Mouse (Mus musculus): Measurements from ENCODE around the gene Dnmt3a. TPM values are rescaled to one million over a fixed set of nuclear protein-coding genes. Genes with fewer than 3 reads are reported as not detected.

The Dnmt3a gene
- polyA plus RNA-seq, 1 experiment from 2014 or later, result 65.3 TPM

DNA sequence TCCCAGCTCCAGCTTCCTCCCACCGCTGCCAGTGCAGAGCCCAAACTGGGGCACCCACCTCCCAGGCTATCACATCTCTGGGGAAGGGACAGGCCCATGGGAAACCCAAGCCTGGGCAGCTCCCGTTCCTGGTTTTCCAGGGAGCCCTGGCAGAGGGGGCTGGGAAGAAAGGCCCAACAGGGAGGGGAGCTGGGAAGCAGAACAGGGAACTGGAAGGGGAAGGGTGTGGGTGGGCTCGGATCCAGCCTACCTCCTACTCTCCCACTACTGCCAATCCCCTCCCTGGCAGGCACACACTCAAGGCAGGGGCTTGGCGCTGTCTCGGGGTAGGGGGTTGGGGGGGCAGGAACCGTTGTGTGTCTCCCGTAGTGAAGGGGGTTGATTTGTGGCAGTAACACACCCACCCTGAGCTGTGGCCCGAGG lies 28.1 kb downstream of the Dnmt3a start:
- 2% methylated on average over 8 of the region's 8 CpGs for WGBS

GRCm38 (mm10) chr12:3834373-3835314 lies 28.8 kb downstream of the Dnmt3a start:
- H3K27ac ChIP-seq (replicated peaks; ENCODE audit: low read depth, low read length), result peak overlapping the region; percentile 60
- no peaks in the 10 kb centered on the region for H3K9me3 ChIP-seq (ENCODE audit: control insufficient read depth, low read length)
- ATAC-seq (ENCODE audit: low FRiP score, low TSS enrichment) (peak; percentile 38), DNase-seq (peak; percentile 54)
- peaks cover 30% of the 10 kb centered on the region for H3K36me3 ChIP-seq (ENCODE audit: control insufficient read depth, insufficient read depth, low read length)
- 10% methylated on average over 21 of the region's 21 CpGs for WGBS
- peaks cover 15% of the 10 kb centered on the region for H3K4me1 ChIP-seq (ENCODE audit: control insufficient read depth, insufficient read depth, low read length)
- H3K4me3 ChIP-seq (replicated peaks; ENCODE audit: low read depth, low read length), result no peak overlapping the region
- no peaks in the 10 kb centered on the region for H3K27me3 ChIP-seq (ENCODE audit: control insufficient read depth, insufficient read depth, low read length)
- peak overlapping the region; percentile 38 for H3K4me2 ChIP-seq (ENCODE audit: low read length)
- peak overlapping the region; percentile 29 for H3K9ac ChIP-seq (replicated peaks; ENCODE audit: low read length)

More for the DNA sequence above, 28.1 kb downstream of the Dnmt3a start:
- Histone ChIP-seq H3K9me3 (ENCODE audit: control insufficient read depth, low read length) (no peaks in the 10 kb centered on the region), H3K36me3 (ENCODE audit: control insufficient read depth, insufficient read depth, low read length) (peaks cover 23% of the 10 kb centered on the region), H3K4me3 (replicated peaks; ENCODE audit: low read depth, low read length) (no peak overlapping the region), H3K4me1 (ENCODE audit: control insufficient read depth, insufficient read depth, low read length) (peaks cover 15% of the 10 kb centered on the region), H3K27me3 (ENCODE audit: control insufficient read depth, insufficient read depth, low read length) (no peaks in the 10 kb centered on the region), H3K4me2 (ENCODE audit: low read length) (peak overlapping the region; percentile 38), H3K27ac (replicated peaks; ENCODE audit: low read depth, low read length) (peak overlapping the region; percentile 60), H3K9ac (replicated peaks; ENCODE audit: low read length) (peak overlapping the region; percentile 29)
- DNase-seq, result peak; percentile 67
- peak; percentile 76 for ATAC-seq (ENCODE audit: low FRiP score, low TSS enrichment)

- WGBS, result 73% methylated on average over 2 of the region's 2 CpGs
- Histone ChIP-seq H3K36me3 (ENCODE audit: control insufficient read depth, insufficient read depth, low read length) (peaks cover 33% of the 10 kb centered on the region), H3K9ac (replicated peaks; ENCODE audit: low read length) (no peak overlapping the region)
These were observed 29.8 kb downstream of the Dnmt3a start for GRCm38 (mm10) chr12:3835576-3835975.

DNA sequence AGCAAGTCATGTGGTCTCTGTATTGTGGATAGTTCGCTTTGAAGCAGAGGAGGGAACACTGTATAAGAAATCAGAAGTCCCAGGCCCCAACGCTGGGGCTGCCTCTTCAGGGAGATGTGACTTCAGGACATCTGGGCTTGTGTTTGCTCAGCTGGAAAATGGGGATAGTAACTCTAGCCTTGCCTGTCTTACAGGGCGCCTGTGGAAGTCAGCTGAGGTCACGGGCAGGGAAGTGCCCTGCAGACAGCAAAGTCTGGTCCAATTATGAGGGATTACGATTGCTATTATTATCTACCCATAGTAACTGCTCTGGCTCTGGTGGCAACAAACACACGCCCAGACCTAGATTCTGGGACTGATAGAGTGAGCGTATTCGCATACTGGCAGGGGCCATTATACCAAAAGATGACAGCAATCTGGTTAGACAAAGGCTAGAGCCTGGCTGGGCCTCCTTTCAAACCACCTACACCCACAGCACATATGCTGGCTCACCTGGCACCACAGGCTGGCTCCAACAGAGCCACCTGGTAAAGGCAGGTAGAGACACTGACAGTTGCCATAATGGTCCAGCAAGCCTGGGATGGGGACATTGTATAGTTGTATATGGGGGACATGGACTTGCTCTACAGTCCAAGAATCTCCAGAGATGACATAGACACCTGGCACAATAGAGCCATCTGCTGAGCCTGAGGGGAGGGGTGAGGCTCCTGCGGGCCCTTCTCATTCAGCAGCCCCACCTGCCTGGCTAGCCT lies 31.4 kb downstream of the Dnmt3a start:
- H3K4me1 ChIP-seq (ENCODE audit: control insufficient read depth, insufficient read depth, low read length), result peaks cover 15% of the 10 kb centered on the region
- peaks cover 33% of the 10 kb centered on the region for H3K36me3 ChIP-seq (ENCODE audit: control insufficient read depth, insufficient read depth, low read length)
- WGBS, result 75% methylated on average over 9 of the region's 9 CpGs

More at GRCm38 (mm10) chr12:3835576-3835975, 29.8 kb downstream of the Dnmt3a start:
- Histone ChIP-seq H3K4me1 (ENCODE audit: control insufficient read depth, insufficient read depth, low read length) (peaks cover 15% of the 10 kb centered on the region), H3K4me3 (replicated peaks; ENCODE audit: low read depth, low read length) (no peak overlapping the region), H3K27me3 (ENCODE audit: control insufficient read depth, insufficient read depth, low read length) (no peaks in the 10 kb centered on the region), H3K4me2 (ENCODE audit: low read length) (no peak overlapping the region), H3K9me3 (ENCODE audit: control insufficient read depth, low read length) (no peaks in the 10 kb centered on the region), H3K27ac (replicated peaks; ENCODE audit: low read depth, low read length) (no peak overlapping the region)
- ATAC-seq (ENCODE audit: low FRiP score, low TSS enrichment) (no peak), DNase-seq (no peak)

DNA sequence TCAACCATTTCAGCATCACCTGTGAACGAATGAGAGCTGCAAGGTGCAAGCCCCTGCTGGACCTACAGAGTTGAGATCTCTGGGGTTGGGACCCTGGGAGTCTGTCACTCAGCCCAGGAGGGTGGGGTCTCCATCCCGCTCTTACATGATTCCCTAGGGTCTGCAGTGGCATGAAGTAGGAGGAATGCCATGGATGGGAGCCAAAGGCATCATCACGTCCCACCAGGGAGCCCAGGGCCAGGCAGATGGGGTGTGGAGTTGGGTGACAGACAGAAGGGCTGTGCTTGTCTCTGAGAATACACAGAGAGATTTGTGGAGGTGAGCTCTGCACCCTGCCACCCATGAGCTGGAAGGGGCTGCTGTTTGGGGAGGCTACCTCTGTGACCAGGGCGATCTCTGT lies 32.2 kb downstream of the Dnmt3a start:
- Histone ChIP-seq H3K4me3 (replicated peaks; ENCODE audit: low read depth, low read length) (no peak overlapping the region), H3K9me3 (ENCODE audit: control insufficient read depth, low read length) (no peaks in the 10 kb centered on the region), H3K27me3 (ENCODE audit: control insufficient read depth, insufficient read depth, low read length) (no peaks in the 10 kb centered on the region), H3K4me1 (ENCODE audit: control insufficient read depth, insufficient read depth, low read length) (peaks cover 17% of the 10 kb centered on the region), H3K36me3 (ENCODE audit: control insufficient read depth, insufficient read depth, low read length) (peaks cover 33% of the 10 kb centered on the region), H3K27ac (replicated peaks; ENCODE audit: low read depth, low read length) (no peak overlapping the region), H3K9ac (replicated peaks; ENCODE audit: low read length) (no peak overlapping the region), H3K4me2 (ENCODE audit: low read length) (no peak overlapping the region)
- ATAC-seq (ENCODE audit: low FRiP score, low TSS enrichment) (no peak), DNase-seq (no peak)
- WGBS, result 89% methylated on average over 4 of the region's 4 CpGs

More for the DNA sequence above, 31.4 kb downstream of the Dnmt3a start:
- Histone ChIP-seq H3K9ac (replicated peaks; ENCODE audit: low read length) (no peak overlapping the region), H3K27ac (replicated peaks; ENCODE audit: low read depth, low read length) (no peak overlapping the region), H3K9me3 (ENCODE audit: control insufficient read depth, low read length) (no peaks in the 10 kb centered on the region), H3K4me2 (ENCODE audit: low read length) (no peak overlapping the region), H3K4me3 (replicated peaks; ENCODE audit: low read depth, low read length) (no peak overlapping the region), H3K27me3 (ENCODE audit: control insufficient read depth, insufficient read depth, low read length) (no peaks in the 10 kb centered on the region)
- ATAC-seq (ENCODE audit: low FRiP score, low TSS enrichment) (no peak), DNase-seq (no peak)

DNA sequence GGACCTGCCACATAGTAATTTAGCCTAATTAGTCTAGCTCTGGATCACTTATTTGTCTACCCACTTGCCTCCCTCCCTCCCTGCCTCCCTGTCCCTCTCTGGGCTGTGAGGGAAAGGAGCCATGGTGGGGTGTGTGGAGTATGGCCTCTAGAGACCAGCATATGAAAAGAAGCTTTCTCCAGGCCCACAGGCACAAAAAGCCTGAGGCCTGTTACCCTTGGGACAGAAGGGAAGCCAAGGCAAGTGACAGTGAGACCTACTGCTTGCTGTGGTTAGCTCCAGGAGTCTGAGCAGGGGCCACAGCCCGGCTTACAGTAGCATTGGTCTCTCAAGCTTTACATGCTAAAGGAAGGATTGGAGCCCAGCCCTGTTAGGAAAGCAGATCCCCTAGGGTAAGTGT lies 33.9 kb downstream of the Dnmt3a start:
- ATAC-seq (ENCODE audit: low FRiP score, low TSS enrichment) (no peak), DNase-seq (no peak)
- no peak overlapping the region for H3K4me3 ChIP-seq (replicated peaks; ENCODE audit: low read depth, low read length)
- peaks cover 33% of the 10 kb centered on the region for H3K36me3 ChIP-seq (ENCODE audit: control insufficient read depth, insufficient read depth, low read length)
- no peak overlapping the region for H3K9ac ChIP-seq (replicated peaks; ENCODE audit: low read length)
- H3K27me3 ChIP-seq (ENCODE audit: control insufficient read depth, insufficient read depth, low read length), result no peaks in the 10 kb centered on the region
- H3K27ac ChIP-seq (replicated peaks; ENCODE audit: low read depth, low read length), result no peak overlapping the region
- H3K4me2 ChIP-seq (ENCODE audit: low read length), result no peak overlapping the region
- H3K9me3 ChIP-seq (ENCODE audit: control insufficient read depth, low read length), result no peaks in the 10 kb centered on the region
- H3K4me1 ChIP-seq (ENCODE audit: control insufficient read depth, insufficient read depth, low read length), result peaks cover 10% of the 10 kb centered on the region
- 97% methylated on average over 1 of the region's 1 CpGs for WGBS

DNA sequence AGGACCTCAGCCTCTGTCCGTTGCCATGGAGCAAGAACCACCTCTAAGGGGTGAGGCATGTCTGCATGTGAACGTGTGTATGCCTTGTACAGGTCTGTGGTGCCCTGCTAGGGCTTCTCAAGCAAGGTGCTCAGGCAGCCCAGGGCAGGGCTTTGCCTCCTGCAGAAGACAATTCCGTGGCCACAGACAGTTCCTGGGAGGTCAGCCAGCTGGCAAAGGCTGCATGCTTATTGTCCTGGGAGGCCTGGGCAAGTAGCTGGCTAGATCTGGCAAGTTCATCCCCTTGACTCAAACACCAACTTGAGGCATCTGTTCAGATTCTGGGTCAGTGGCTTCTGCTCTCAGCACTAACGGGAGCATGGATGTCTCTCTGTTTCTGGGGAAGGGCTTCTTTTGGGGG lies 35.3 kb downstream of the Dnmt3a start:
- Histone ChIP-seq H3K36me3 (ENCODE audit: control insufficient read depth, insufficient read depth, low read length) (peaks cover 32% of the 10 kb centered on the region), H3K27me3 (ENCODE audit: control insufficient read depth, insufficient read depth, low read length) (no peaks in the 10 kb centered on the region), H3K4me3 (replicated peaks; ENCODE audit: low read depth, low read length) (no peak overlapping the region), H3K9ac (replicated peaks; ENCODE audit: low read length) (no peak overlapping the region), H3K9me3 (ENCODE audit: control insufficient read depth, low read length) (no peaks in the 10 kb centered on the region), H3K27ac (replicated peaks; ENCODE audit: low read depth, low read length) (no peak overlapping the region), H3K4me2 (ENCODE audit: low read length) (no peak overlapping the region), H3K4me1 (ENCODE audit: control insufficient read depth, insufficient read depth, low read length) (peaks cover 8% of the 10 kb centered on the region)
- ATAC-seq (ENCODE audit: low FRiP score, low TSS enrichment), result no peak
- 62% methylated on average over 4 of the region's 4 CpGs for WGBS
- DNase-seq, result no peak

DNA sequence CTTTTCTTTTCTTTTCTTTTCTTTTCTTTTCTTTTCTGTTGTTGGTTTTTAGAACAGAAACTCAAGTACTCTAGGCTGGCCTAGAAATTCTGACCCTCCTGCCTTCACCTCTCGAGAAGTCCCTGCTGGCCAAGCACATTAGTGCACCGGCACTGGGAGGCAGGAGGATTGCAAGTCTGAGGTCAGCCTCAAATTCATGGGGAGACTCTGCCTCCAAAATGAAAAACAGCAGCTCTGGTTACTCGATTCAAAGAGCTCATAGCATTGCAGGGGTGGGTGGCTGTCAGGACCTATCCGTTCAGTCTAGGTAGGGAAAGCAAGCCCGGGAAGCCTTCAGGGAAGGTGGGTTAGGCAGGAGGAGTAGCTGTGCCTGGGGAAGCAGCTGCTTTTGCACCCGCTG lies 37.0 kb downstream of the Dnmt3a start:
- peak overlapping the region; percentile 52 for H3K27ac ChIP-seq (replicated peaks; ENCODE audit: low read depth, low read length)

More for the DNA sequence above, 37.0 kb downstream of the Dnmt3a start:
- Histone ChIP-seq H3K4me1 (ENCODE audit: control insufficient read depth, insufficient read depth, low read length) (peaks cover 8% of the 10 kb centered on the region), H3K4me2 (ENCODE audit: low read length) (no peak overlapping the region), H3K9me3 (ENCODE audit: control insufficient read depth, low read length) (no peaks in the 10 kb centered on the region), H3K4me3 (replicated peaks; ENCODE audit: low read depth, low read length) (no peak overlapping the region), H3K27me3 (ENCODE audit: control insufficient read depth, insufficient read depth, low read length) (no peaks in the 10 kb centered on the region), H3K36me3 (ENCODE audit: control insufficient read depth, insufficient read depth, low read length) (peaks cover 20% of the 10 kb centered on the region), H3K9ac (replicated peaks; ENCODE audit: low read length) (no peak overlapping the region)
- DNase-seq, result no peak
- WGBS, result 41% methylated on average over 6 of the region's 6 CpGs
- no peak for ATAC-seq (ENCODE audit: low FRiP score, low TSS enrichment)

Measured in midbrain, embryonic 14.5 days (tissue).